Mouse (Mus musculus) hindbrain, embryonic 16.5 days (tissue): ENCODE measurements around the gene Gpr15. TPM values are rescaled to one million over a fixed set of nuclear protein-coding genes. Genes with fewer than 3 reads are reported as not detected.

ENCODE experiments used
- ATAC-seq: fragments of 200-750 bp; cut with Nextera tagmentation; 2 replicates; pipeline ENCODE4 v1.8.0; 2017; ENCODE audit warnings: moderate TSS enrichment, moderate library complexity
- H3K27ac ChIP-seq: fragments of 300-500 bp; sonication (generic); 2 replicates; pipeline ENCODE4 v1.5.1; 2014; ENCODE audit warnings: low read depth, mild to moderate bottlenecking, control low read depth, low read length, moderate library complexity
- H3K27me3 ChIP-seq: fragments of 300-500 bp; sonication (generic); replicated peaks from 2 replicates; pipeline ENCODE4 v1.6.1; 2014; ENCODE audit warnings: low read length; ENCODE audit not compliant: control insufficient read depth, insufficient read depth
- H3K36me3 ChIP-seq: fragments of 300-500 bp; sonication (generic); 2 replicates; pipeline ENCODE4 v1.6.1; 2014; ENCODE audit warnings: mild to moderate bottlenecking, low read length, moderate library complexity, mixed read lengths; ENCODE audit not compliant: control insufficient read depth, insufficient read depth
- H3K4me1 ChIP-seq: fragments of 300-500 bp; sonication (generic); 2 replicates; pipeline ENCODE4 v1.6.1; 2014; ENCODE audit warnings: low read depth, low read length; ENCODE audit not compliant: control insufficient read depth, insufficient read depth
- H3K4me2 ChIP-seq: fragments of 300-500 bp; sonication (generic); 2 replicates; pipeline ENCODE4 v1.6.1; 2014; ENCODE audit warnings: mild to moderate bottlenecking, low read length, control low read depth, moderate library complexity
- H3K4me3 ChIP-seq: fragments of 300-500 bp; sonication (generic); 2 replicates; pipeline ENCODE4 v1.5.1; 2014; ENCODE audit warnings: mild to moderate bottlenecking, low read length, control low read depth, moderate library complexity
- H3K9ac ChIP-seq: fragments of 300-500 bp; sonication (generic); 2 replicates; pipeline ENCODE4 v1.6.1; 2014; ENCODE audit warnings: low read depth, mild to moderate bottlenecking, control low read depth, low read length, moderate library complexity
- H3K9me3 ChIP-seq: fragments of 300-500 bp; sonication (generic); 2 replicates; pipeline ENCODE4 v1.6.1; 2014; ENCODE audit warnings: mild to moderate bottlenecking, low read length, moderate library complexity; ENCODE audit not compliant: control insufficient read depth
- WGBS: fragments of 180-500 bp; shearing (Covaris S2); extraction: QIAGEN DNeasy Blood & Tissue Kit; methylation state at CpG from one replicate; pipeline ENCODE4 v1.1.7; 2014; 5-methylcytosine and 5-hydroxymethylcytosine counted together
- polyA plus RNA-seq: library from polyadenylated mRNA; unstranded; fragments of >200 nt; fragmentation: Nextera tagmentation; extraction: Ambion mirVana; gene quantifications from 2 replicates; pipeline ENCODE4 v1.2.1, GENCODE M21; 2015

The Gpr15 gene
- polyA plus RNA-seq, 1 experiment from 2014 or later, result not detected

- Histone ChIP-seq H3K27me3 (no peaks in the 10 kb centered on the region), H3K27ac (peak within 1 kb of the TSS; percentile 90), H3K4me1 (peaks cover 8% of the 10 kb centered on the region), H3K9me3 (no peaks in the 10 kb centered on the region), H3K36me3 (peaks cover 20% of the 10 kb centered on the region), H3K4me2 (peak within 1 kb of the TSS; percentile 64), H3K9ac (peak within 1 kb of the TSS; percentile 89), H3K4me3 (peak within 1 kb of the TSS; percentile 84)
- peak; percentile 100 for ATAC-seq
- WGBS, result 3% methylated on average over 27 of the region's 35 CpGs
These were observed 8.7 kb upstream of the Gpr15 start, which contains the start of gene Cldnd1 for GRCm38 (mm10) chr16:58727477-58728131. Gene Cldnd1, plus strand, starts transcription at chr16:58727910.

- Histone ChIP-seq H3K4me1 (peaks cover 8% of the 10 kb centered on the region), H3K27me3 (no peaks in the 10 kb centered on the region), H3K4me3 (peak overlapping the region; percentile 84; the same call in 1 of the 2 replicates), H3K4me2 (peak overlapping the region; percentile 64), H3K36me3 (peaks cover 14% of the 10 kb centered on the region), H3K9ac (no peak overlapping the region), H3K27ac (no peak overlapping the region), H3K9me3 (no peaks in the 10 kb centered on the region)
- no peak for ATAC-seq
- WGBS, result 83% methylated on average over 11 of the region's 11 CpGs
These were observed 8.0 kb upstream of the Gpr15 start for GRCm38 (mm10) chr16:58726680-58727476.

GRCm38 (mm10) chr16:58722292-58722691 is 3.4 kb upstream of the Gpr15 start:
- Histone ChIP-seq H3K9ac (no peak overlapping the region), H3K27ac (no peak overlapping the region), H3K4me1 (no peaks in the 10 kb centered on the region), H3K27me3 (no peaks in the 10 kb centered on the region), H3K4me2 (no peak overlapping the region), H3K4me3 (no peak overlapping the region), H3K36me3 (no peaks in the 10 kb centered on the region), H3K9me3 (no peaks in the 10 kb centered on the region)
- 85% methylated on average over 2 of the region's 2 CpGs for WGBS
- ATAC-seq, result no peak

GRCm38 (mm10) chr16:58715018-58715417 is 3.9 kb downstream of the Gpr15 start:
- Histone ChIP-seq H3K27ac (no peak overlapping the region), H3K9me3 (no peaks in the 10 kb centered on the region), H3K4me1 (no peaks in the 10 kb centered on the region), H3K4me3 (no peak overlapping the region), H3K27me3 (no peaks in the 10 kb centered on the region), H3K9ac (no peak overlapping the region), H3K36me3 (no peaks in the 10 kb centered on the region), H3K4me2 (no peak overlapping the region)
- WGBS, result 71% methylated on average over 4 of the region's 4 CpGs
- ATAC-seq, result no peak

- ATAC-seq, result no peak
- no peaks in the 10 kb centered on the region for H3K4me1 ChIP-seq
- no peak overlapping the region for H3K9ac ChIP-seq
- 96% methylated on average over 1 of the region's 1 CpGs for WGBS
- no peaks in the 10 kb centered on the region for H3K9me3 ChIP-seq
- H3K27ac ChIP-seq, result no peak overlapping the region
- H3K4me3 ChIP-seq, result no peak overlapping the region
- H3K36me3 ChIP-seq, result no peaks in the 10 kb centered on the region
- no peaks in the 10 kb centered on the region for H3K27me3 ChIP-seq
- no peak overlapping the region for H3K4me2 ChIP-seq
These were observed 5.7 kb downstream of the Gpr15 start for GRCm38 (mm10) chr16:58713128-58713527.

- H3K4me2 ChIP-seq, result peak overlapping the region; percentile 12; the same call in 1 of the 2 replicates
- no peaks in the 10 kb centered on the region for H3K36me3 ChIP-seq
- H3K9me3 ChIP-seq, result no peaks in the 10 kb centered on the region
- no peaks in the 10 kb centered on the region for H3K27me3 ChIP-seq
- no peak overlapping the region for H3K9ac ChIP-seq
- ATAC-seq, result no peak
- H3K4me3 ChIP-seq, result no peak overlapping the region
- H3K27ac ChIP-seq, result no peak overlapping the region
- H3K4me1 ChIP-seq, result no peaks in the 10 kb centered on the region
- 76% methylated on average over 8 of the region's 8 CpGs for WGBS
These were observed 6.6 kb downstream of the Gpr15 start for GRCm38 (mm10) chr16:58712221-58712620.

- H3K4me3 ChIP-seq, result no peak overlapping the region
- ATAC-seq, result no peak
- WGBS, result 74% methylated on average over 4 of the region's 4 CpGs
These were observed 9.3 kb downstream of the Gpr15 start for GRCm38 (mm10) chr16:58709536-58709935.

GRCm38 (mm10) chr16:58708601-58709475 is 10.0 kb downstream of the Gpr15 start:
- WGBS, result 79% methylated on average over 3 of the region's 3 CpGs
- H3K9ac ChIP-seq, result no peak overlapping the region
- no peaks in the 10 kb centered on the region for H3K36me3 ChIP-seq
- H3K4me1 ChIP-seq, result no peaks in the 10 kb centered on the region
- no peaks in the 10 kb centered on the region for H3K27me3 ChIP-seq
- no peak for ATAC-seq
- H3K27ac ChIP-seq, result no peak overlapping the region
- H3K9me3 ChIP-seq, result no peaks in the 10 kb centered on the region
- no peak overlapping the region for H3K4me3 ChIP-seq
- no peak overlapping the region for H3K4me2 ChIP-seq

More at GRCm38 (mm10) chr16:58709536-58709935, 9.3 kb downstream of the Gpr15 start:
- Histone ChIP-seq H3K9ac (no peak overlapping the region), H3K9me3 (no peaks in the 10 kb centered on the region), H3K27ac (no peak overlapping the region), H3K27me3 (no peaks in the 10 kb centered on the region), H3K4me2 (no peak overlapping the region), H3K4me1 (no peaks in the 10 kb centered on the region), H3K36me3 (no peaks in the 10 kb centered on the region)
